Mouse (Mus musculus): Measurements from ENCODE around the gene Vps29. TPM values are rescaled to one million over a fixed set of nuclear protein-coding genes. Genes with fewer than 3 reads are reported as not detected.
A peak's percentile ranks its signal among the peaks of the same experiment; 100 is the strongest.
"Not testable (repeated sequence)": the region's sequence is repeated elsewhere in the genome, so short reads cannot be mapped to it uniquely, and the experiment has no call there.

Vps29 gene
- polyA plus RNA-seq, 2 experiments: 106 to 212 TPM

- no peak for DNase-seq (ENCODE audit: low spot score)
- WGBS: 74% methylated on average over 3 of the region's 3 CpGs
- H3K36me3 ChIP-seq (ENCODE audit: control insufficient read depth, insufficient read depth, low read length): peaks cover 38% of the 10 kb centered on the region
Observed at GRCm38 (mm10) chr5:122318100-122318499, 36.1 kb upstream of the Vps29 start.

DNA sequence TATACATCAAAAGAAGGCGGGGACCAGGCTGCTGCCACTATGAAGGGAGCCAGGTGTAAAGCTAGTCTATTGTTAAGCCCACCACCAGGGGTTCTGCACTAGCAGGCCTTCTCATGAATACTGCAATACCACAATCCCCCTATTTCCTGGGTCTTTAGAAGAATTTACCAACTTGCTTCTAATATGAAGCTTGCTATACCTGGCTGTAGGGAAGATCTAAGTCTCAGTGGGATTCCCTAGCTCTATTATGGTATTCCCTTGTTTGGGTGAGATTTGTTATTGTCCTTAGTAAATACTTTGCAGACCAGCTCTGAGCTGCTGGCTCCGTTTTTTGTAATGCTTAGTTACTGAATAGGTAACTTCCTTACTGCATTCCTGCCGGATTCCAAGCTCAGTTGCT, 35.2 kb upstream of the Vps29 start:
- not testable (repeated sequence) for DNase-seq (ENCODE audit: low spot score); H3K9ac ChIP-seq (ENCODE audit: low read depth, low read length, severe bottlenecking); ATAC-seq (ENCODE audit: low FRiP score, low read depth); H3K9me3 ChIP-seq (ENCODE audit: control insufficient read depth, low read length); H3K27ac ChIP-seq (replicated peaks; ENCODE audit: low read depth, low read length); H3K4me1 ChIP-seq (ENCODE audit: control insufficient read depth, insufficient read depth, low read length); H3K4me2 ChIP-seq (replicated peaks; ENCODE audit: low read depth, low read length, severe bottlenecking); H3K4me3 ChIP-seq (replicated peaks; ENCODE audit: low read length); H3K27me3 ChIP-seq (ENCODE audit: control insufficient read depth, insufficient read depth, low read length)
- peaks cover 36% of the 10 kb centered on the region for H3K36me3 ChIP-seq (ENCODE audit: control insufficient read depth, insufficient read depth, low read length)
- WGBS: 52% methylated on average over 3 of the region's 3 CpGs

More at GRCm38 (mm10) chr5:122318100-122318499, 36.1 kb upstream of the Vps29 start:
- Histone ChIP-seq H3K27ac (replicated peaks; ENCODE audit: low read depth, low read length) (no peak overlapping the region), H3K27me3 (ENCODE audit: control insufficient read depth, insufficient read depth, low read length) (no peaks in the 10 kb centered on the region), H3K9ac (ENCODE audit: low read depth, low read length, severe bottlenecking) (no peak overlapping the region), H3K9me3 (ENCODE audit: control insufficient read depth, low read length) (no peaks in the 10 kb centered on the region), H3K4me1 (ENCODE audit: control insufficient read depth, insufficient read depth, low read length) (peaks cover 7% of the 10 kb centered on the region; the same call in 1 of the 2 replicates), H3K4me2 (replicated peaks; ENCODE audit: low read depth, low read length, severe bottlenecking) (no peak overlapping the region), H3K4me3 (replicated peaks; ENCODE audit: low read length) (no peak overlapping the region)
- TF ChIP-seq POLR2A (IDR thresholded peaks at IDR 0.05; ENCODE audit: borderline replicate concordance, extremely low read depth, insufficient read depth, insufficient read length): no peak
- no peak for ATAC-seq (ENCODE audit: low FRiP score, low read depth)

GRCm38 (mm10) chr5:122319474-122320204, 34.5 kb upstream of the Vps29 start:
- DNase-seq (ENCODE audit: low spot score) (no peak), ATAC-seq (ENCODE audit: low FRiP score, low read depth) (no peak; the same call in 1 of the 2 replicates)
- Histone ChIP-seq H3K4me2 (replicated peaks; ENCODE audit: low read depth, low read length, severe bottlenecking) (no peak overlapping the region), H3K27ac (replicated peaks; ENCODE audit: low read depth, low read length) (peak overlapping the region; percentile 59), H3K9ac (ENCODE audit: low read depth, low read length, severe bottlenecking) (no peak overlapping the region), H3K9me3 (ENCODE audit: control insufficient read depth, low read length) (no peaks in the 10 kb centered on the region), H3K4me1 (ENCODE audit: control insufficient read depth, insufficient read depth, low read length) (peaks cover 7% of the 10 kb centered on the region; the same call in 1 of the 2 replicates), H3K36me3 (ENCODE audit: control insufficient read depth, insufficient read depth, low read length) (peaks cover 42% of the 10 kb centered on the region), H3K27me3 (ENCODE audit: control insufficient read depth, insufficient read depth, low read length) (no peaks in the 10 kb centered on the region), H3K4me3 (replicated peaks; ENCODE audit: low read length) (no peak overlapping the region)
- TF ChIP-seq POLR2A (IDR thresholded peaks at IDR 0.05; ENCODE audit: borderline replicate concordance, extremely low read depth, insufficient read depth, insufficient read length): no peak
- WGBS: 62% methylated on average over 13 of the region's 14 CpGs

DNA sequence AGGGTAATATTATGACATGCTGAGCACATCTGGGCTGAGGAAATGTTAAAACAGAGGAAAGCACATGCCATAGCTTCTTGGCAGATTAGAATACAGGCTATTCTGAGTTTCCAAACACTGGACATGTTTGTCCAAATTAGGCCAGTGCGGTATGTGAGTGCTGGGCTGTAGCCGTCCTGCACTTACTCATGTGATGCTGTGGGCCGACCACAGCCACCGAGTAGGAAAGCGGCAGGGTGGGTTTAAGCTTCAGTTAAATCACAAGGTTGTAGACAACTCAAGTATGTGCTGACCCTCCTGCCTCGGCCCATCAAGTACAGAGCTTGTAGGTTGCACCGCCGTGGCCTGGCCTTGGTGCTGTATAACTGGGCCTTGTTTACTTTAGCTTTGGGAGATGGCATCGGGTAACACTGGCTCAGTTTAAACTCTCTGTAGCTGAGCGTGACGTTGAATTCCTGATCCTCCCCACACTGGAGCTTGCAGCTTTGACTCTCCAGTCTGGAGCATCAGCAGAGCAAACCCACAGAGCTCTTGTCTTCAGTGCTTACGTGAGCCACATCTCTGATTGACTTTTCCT, 33.9 kb upstream of the Vps29 start:
- DNase-seq (ENCODE audit: low spot score): no peak
- no peaks in the 10 kb centered on the region for H3K9me3 ChIP-seq (ENCODE audit: control insufficient read depth, low read length)
- H3K27ac ChIP-seq (replicated peaks; ENCODE audit: low read depth, low read length): no peak overlapping the region
- H3K4me3 ChIP-seq (replicated peaks; ENCODE audit: low read length): no peak overlapping the region
- H3K4me1 ChIP-seq (ENCODE audit: control insufficient read depth, insufficient read depth, low read length): peaks cover 4% of the 10 kb centered on the region; the same call in 1 of the 2 replicates
- WGBS: 69% methylated on average over 12 of the region's 12 CpGs
- no peak overlapping the region for H3K9ac ChIP-seq (ENCODE audit: low read depth, low read length, severe bottlenecking)
- H3K36me3 ChIP-seq (ENCODE audit: control insufficient read depth, insufficient read depth, low read length): peaks cover 49% of the 10 kb centered on the region
- TF ChIP-seq POLR2A (IDR thresholded peaks at IDR 0.05; ENCODE audit: borderline replicate concordance, extremely low read depth, insufficient read depth, insufficient read length): no peak
- H3K27me3 ChIP-seq (ENCODE audit: control insufficient read depth, insufficient read depth, low read length): no peaks in the 10 kb centered on the region
- no peak overlapping the region for H3K4me2 ChIP-seq (replicated peaks; ENCODE audit: low read depth, low read length, severe bottlenecking)
- no peak; the same call in 1 of the 2 replicates for ATAC-seq (ENCODE audit: low FRiP score, low read depth)

- TF ChIP-seq POLR2A (IDR thresholded peaks at IDR 0.05; ENCODE audit: borderline replicate concordance, extremely low read depth, insufficient read depth, insufficient read length): no peak
- Histone ChIP-seq H3K4me3 (replicated peaks; ENCODE audit: low read length) (no peak overlapping the region), H3K27me3 (ENCODE audit: control insufficient read depth, insufficient read depth, low read length) (no peaks in the 10 kb centered on the region), H3K27ac (replicated peaks; ENCODE audit: low read depth, low read length) (no peak overlapping the region), H3K9ac (ENCODE audit: low read depth, low read length, severe bottlenecking) (no peak overlapping the region), H3K36me3 (ENCODE audit: control insufficient read depth, insufficient read depth, low read length) (peaks cover 53% of the 10 kb centered on the region), H3K9me3 (ENCODE audit: control insufficient read depth, low read length) (no peaks in the 10 kb centered on the region), H3K4me1 (ENCODE audit: control insufficient read depth, insufficient read depth, low read length) (peaks cover 4% of the 10 kb centered on the region; the same call in 1 of the 2 replicates), H3K4me2 (replicated peaks; ENCODE audit: low read depth, low read length, severe bottlenecking) (no peak overlapping the region)
- DNase-seq (ENCODE audit: low spot score): no peak
- ATAC-seq (ENCODE audit: low FRiP score, low read depth): no peak
- WGBS: 78% methylated on average over 8 of the region's 8 CpGs
Observed at GRCm38 (mm10) chr5:122323523-122323922, 30.6 kb upstream of the Vps29 start.
